Mouse (Mus musculus) brain, adult 10 weeks (tissue): ENCODE measurements around the gene Ube3b. TPM values are rescaled to one million over a fixed set of nuclear protein-coding genes. Genes with fewer than 3 reads are reported as not detected.

ENCODE experiments used
- polyA plus RNA-seq: library from polyadenylated mRNA; stranded (reverse); fragments of 350-450 nt; fragmentation: Illumina TruSeq; extraction: RNeasy Lipid Tissue Mini Kit (QIAGEN cat#74804); gene quantifications from one replicate; pipeline ENCODE4 v1.2.3, GENCODE M21; 2015; ENCODE audit warnings: low read depth, low replicate concordance

Ube3b gene
- 58.6 TPM for polyA plus RNA-seq

DNA sequence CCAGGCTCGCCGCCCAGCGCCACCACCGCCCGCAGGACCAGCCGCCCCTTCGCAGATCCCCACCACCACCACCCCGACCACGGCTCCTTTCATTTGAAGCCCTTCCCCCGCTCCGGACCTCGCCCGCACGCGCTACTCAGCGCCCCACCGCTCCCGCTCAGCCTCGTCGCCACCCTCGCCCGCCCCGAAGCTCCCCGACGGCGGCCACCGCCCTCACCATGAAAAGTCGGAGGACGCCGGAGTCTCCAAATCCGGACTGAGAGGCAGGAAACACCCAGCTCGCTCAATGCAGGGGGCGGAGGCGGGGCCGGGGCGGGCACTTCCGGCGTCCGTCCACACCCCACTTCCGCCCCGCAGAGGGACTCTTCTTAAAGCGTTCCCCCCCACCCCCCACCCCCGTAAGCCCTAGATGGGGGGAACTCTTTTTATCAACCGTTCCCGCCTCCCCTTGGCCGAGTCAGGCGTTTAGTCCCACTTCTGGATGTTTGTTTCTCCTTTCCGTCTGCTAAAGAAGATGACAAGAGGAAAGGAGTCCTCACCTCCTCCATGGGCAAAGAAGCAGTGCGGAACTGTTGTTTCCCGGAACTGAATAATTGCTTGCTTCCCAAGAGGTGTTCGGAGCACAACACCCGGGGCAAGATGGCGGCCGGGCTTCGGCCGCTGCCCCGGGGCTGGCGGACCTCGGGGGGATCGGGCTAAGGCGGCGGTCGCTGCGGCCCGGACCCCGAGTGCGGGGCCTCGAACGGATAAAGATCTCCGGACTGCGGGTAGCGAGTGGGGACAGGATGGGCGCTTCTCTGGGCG lies at the start of gene Ube3b, which contains the start of gene Kctd10:
TSS of gene Ube3b (plus strand) at position 399 of the 804 bp plus-strand sequence.
TSS of gene Kctd10 (minus strand) at position 300 of the 804 bp plus-strand sequence.

DNA sequence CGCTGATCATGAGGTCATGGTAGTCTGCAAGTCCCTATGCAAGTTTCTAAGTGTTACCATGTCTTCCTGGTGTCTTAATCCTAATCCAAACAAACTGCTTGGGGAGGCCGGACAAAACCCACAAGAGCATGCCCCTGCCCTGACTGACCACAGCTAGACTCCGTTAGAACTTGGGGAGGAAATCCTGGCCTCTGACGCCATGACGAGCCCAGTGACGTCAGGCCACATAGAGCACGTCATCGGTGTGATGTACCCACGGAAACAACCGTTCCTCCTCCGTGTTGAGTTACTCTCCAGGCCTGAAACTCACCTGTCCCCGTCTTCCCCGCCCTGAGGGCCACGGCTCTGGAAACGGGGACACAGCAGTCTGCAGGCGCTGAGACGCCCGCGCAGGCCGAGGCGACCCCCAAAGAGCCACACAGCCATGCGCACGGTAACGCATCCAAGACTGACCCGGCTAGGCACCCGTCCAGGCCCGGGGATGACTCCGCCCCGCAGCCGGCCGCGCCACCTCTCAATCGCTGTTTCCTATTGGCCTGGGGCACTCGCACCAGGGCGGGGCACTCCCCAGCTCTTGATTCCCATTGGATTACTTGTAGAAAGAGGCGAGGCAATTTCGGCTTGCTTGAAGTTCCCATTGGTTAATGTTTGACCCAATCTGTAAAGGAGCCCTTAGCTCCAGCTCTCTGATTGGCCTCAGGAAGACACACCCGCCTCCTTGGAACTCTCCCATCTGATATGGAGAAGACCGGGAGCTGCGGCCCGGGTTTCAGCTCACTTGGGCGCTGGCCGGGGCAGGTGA lies 63.4 kb downstream of the Ube3b start, which contains the start of the genes Mmab and Mvk:
TSS of gene Mmab (minus strand) at position 495 of the 802 bp plus-strand sequence.
TSS of gene Mvk (plus strand) at position 704 of the 802 bp plus-strand sequence.

Other genes with a start within 250 kb of the Ube3b start
- 2.1 TPM for gene Acacb, start 234.1 kb upstream of the Ube3b start, polyA plus RNA-seq
- not detected for gene Foxn4, start 106.8 kb upstream of the Ube3b start, polyA plus RNA-seq
- gene Myo1h, start 91.4 kb upstream of the Ube3b start, polyA plus RNA-seq = 3.1 TPM
- gene Kctd10, start 99 bp upstream of the Ube3b start, polyA plus RNA-seq = 46.0 TPM
- 24.0 TPM for gene Mmab, start 63.5 kb downstream of the Ube3b start, polyA plus RNA-seq
- 29.3 TPM for gene Mvk, start 63.7 kb downstream of the Ube3b start, polyA plus RNA-seq
- 7.3 TPM for gene Fam222a, start 187.4 kb downstream of the Ube3b start, polyA plus RNA-seq